Mouse (Mus musculus) MEL-GATA-1-ER (cell line): Measurements from ENCODE around the gene Togaram1.

Experiments used
- DNase-seq: peaks from one replicate; pipeline ENCODE4 v3.0.0-alpha.2; 2012; ENCODE audit warnings: low read depth; ENCODE audit errors: extremely low read depth

Gene Togaram1

DNA sequence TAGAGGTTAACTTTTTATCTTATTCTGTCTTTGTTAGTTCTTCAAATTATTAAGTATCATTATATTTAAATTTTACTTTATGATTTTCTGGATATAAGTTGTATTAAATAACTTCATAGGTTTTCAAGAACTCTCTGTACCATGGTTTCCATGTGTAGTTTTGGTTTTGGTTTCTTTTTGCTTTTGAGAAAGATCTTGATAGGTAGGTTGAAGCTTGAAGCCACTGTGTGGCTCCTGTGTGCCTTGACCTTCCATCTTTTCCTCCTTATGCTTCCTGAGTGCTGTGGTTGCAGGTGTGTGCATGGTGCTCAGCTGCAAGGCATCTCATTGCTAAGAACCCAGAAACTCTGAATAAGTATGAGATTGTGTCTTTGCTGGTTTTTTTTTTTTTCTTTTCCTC lies 83.2 kb downstream of the Togaram1 start:
- no peak for DNase-seq

DNA sequence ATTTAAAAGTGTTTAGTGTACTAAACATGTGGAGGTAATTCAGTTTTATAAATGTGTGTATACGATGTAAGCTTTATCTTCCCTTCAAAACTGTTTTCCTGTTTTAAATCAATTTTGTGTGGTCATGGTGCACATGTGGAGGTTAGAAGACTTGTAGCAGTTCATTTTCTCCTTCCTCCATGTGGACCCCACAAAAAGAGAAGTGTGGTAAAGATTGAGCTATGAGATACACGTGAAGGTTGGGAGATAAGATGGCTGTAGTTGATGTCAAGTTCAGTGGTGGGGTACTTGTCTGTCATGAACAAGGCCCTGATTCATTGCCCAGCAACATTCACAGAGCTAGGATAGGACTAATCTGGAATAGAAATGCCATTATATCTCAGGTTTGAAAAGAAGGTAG lies 92.6 kb downstream of the Togaram1 start:
- DNase-seq: no peak

DNA sequence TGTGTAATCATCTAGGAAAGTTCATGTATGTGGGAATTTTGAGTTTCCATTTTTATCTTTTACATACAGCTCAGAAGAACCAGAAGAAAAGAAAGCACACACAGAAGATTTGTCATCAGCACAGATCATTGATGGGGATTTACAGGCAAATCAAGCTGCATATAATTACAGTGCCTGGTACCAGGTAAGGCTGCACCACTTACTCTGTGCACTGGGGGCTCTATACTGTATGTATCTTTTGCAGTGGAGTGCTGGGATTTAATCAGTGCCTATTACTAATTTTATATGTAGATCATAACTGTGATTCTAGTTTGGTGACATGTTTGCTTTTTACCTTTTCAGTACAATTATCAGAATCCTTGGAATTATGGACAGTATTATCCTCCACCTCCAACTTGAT lies 95.5 kb downstream of the Togaram1 start:
- DNase-seq: no peak

DNA sequence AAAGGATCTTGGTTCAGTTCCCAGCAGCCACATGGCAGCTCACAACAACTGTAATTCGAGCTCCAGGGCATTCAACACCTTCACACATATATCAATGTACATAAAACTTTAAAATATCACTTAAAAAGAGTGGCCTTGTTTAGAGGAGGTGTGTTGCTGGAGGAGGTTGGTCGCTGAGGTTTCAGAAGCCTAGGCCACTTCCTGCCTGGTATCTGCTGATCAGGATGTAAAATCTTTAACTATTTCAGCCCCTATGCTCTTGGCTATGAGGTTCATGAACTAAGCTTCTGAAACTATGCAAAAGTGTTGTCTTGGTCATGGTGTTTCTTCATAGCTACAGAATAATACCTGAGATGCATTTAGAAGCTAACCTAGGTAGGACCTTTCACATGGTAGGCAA lies 99.6 kb downstream of the Togaram1 start:
- no peak for DNase-seq

DNA sequence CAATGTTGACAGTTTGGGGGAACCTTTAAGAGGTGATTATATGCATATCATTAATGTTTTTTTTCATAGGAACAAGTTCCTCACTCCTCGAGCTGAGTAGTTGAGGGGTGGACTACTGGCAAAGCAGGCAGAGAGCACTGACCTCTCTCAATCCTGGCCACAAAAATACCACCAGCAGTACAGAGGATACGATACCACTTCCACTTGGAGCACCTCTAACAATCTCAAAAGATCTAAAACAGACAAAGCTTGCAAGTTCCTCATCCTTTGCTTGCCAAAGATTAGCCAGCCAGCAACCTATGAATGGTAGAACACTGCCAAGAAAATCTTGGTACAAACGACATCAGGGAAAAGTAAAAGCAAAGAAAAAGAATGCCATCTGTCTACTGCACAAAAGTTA lies 100.6 kb downstream of the Togaram1 start:
- DNase-seq: no peak

DNA sequence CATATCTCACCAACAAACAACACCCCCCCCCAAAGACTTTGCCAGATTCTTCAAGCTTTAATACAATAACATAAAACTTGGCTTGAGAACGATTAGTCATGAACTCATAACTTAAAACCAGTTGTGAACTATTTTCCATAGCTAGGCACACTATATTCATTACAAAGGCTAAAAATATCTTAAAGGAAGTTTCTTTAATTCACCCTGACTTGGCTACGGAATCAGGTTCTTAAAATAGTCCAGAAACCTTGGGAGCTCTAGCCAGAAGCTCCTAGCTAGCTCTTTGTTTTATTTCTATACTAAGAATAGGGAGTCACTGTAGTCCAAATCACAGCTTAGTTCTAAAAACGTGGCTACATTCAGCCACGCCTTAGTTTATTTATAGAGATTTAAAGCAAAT lies 102.8 kb downstream of the Togaram1 start:
- DNase-seq: no peak
